Mouse (Mus musculus) heart, embryonic 10.5 days (tissue): ENCODE results near the gene Bpnt1. TPM values are rescaled to one million over a fixed set of nuclear protein-coding genes. Genes with fewer than 3 reads are reported as not detected.
A peak's percentile ranks its signal among the peaks of the same experiment; 100 is the strongest.

Experiments used
- DNase-seq: peaks from one replicate; pipeline ENCODE4 v3.0.0-alpha.2; 2017; ENCODE audit warnings: low spot score
- H3K27ac ChIP-seq: fragments of 300-500 bp; sonication (generic); 2 replicates; pipeline ENCODE4 v1.5.1; 2016; ENCODE audit warnings: mild to moderate bottlenecking
- H3K27me3 ChIP-seq: fragments of 300-500 bp; sonication (generic); 2 replicates; pipeline ENCODE4 v1.6.1; 2016; ENCODE audit warnings: mild to moderate bottlenecking; ENCODE audit not compliant: poor library complexity, insufficient read depth, severe bottlenecking
- H3K36me3 ChIP-seq: fragments of 300-500 bp; sonication (generic); 2 replicates; pipeline ENCODE4 v1.6.1; 2016; ENCODE audit warnings: mild to moderate bottlenecking, moderate library complexity
- H3K4me1 ChIP-seq: fragments of 300-500 bp; sonication (generic); 2 replicates; pipeline ENCODE4 v1.6.1; 2016; ENCODE audit warnings: mild to moderate bottlenecking
- H3K4me3 ChIP-seq: fragments of 300-500 bp; sonication (generic); 2 replicates; pipeline ENCODE4 v1.5.1; 2016; ENCODE audit warnings: mild to moderate bottlenecking, moderate library complexity
- H3K9me3 ChIP-seq: fragments of 300-500 bp; sonication (generic); 2 replicates; pipeline ENCODE4 v1.6.1; 2016; ENCODE audit warnings: mild to moderate bottlenecking, moderate library complexity
- WGBS: fragments of 180-500 bp; shearing (Covaris S2); methylation state at CpG from one replicate; pipeline ENCODE4 v1.1.7; 2016; 5-methylcytosine and 5-hydroxymethylcytosine counted together
- polyA plus RNA-seq: library from polyadenylated mRNA; unstranded; fragments of >200 nt; fragmentation: Nextera tagmentation; extraction: Ambion mirVana; gene quantifications from 2 replicates; pipeline ENCODE4 v1.2.1, GENCODE M21; 2016

The Bpnt1 gene
- 38.5 and 39.9 TPM in 2 replicates for polyA plus RNA-seq

GRCm38 (mm10) chr1:185331983-185332430, at the start of gene Bpnt1:
Gene Bpnt1, plus strand, starts transcription at chr1:185332149.
- peaks cover 3% of the 10 kb centered on the region; the same call in 1 of the 2 replicates for H3K36me3 ChIP-seq
- H3K27ac ChIP-seq = peak within 1 kb of the TSS; percentile 94
- under 1% methylated on average over 32 of the region's 32 CpGs for WGBS
- H3K4me3 ChIP-seq = peak within 1 kb of the TSS; percentile 66
- DNase-seq = peak; percentile 96
- H3K27me3 ChIP-seq = no peaks in the 10 kb centered on the region
- peaks cover 32% of the 10 kb centered on the region for H3K4me1 ChIP-seq
- no peaks in the 10 kb centered on the region for H3K9me3 ChIP-seq

GRCm38 (mm10) chr1:185282846-185283245, 49.1 kb upstream of the Bpnt1 start:
- Histone ChIP-seq H3K27me3 (no peaks in the 10 kb centered on the region), H3K4me3 (no peak overlapping the region), H3K9me3 (no peaks in the 10 kb centered on the region), H3K27ac (no peak overlapping the region), H3K36me3 (peaks cover 88% of the 10 kb centered on the region), H3K4me1 (peaks cover 9% of the 10 kb centered on the region)
- no peak for DNase-seq
- WGBS = 94% methylated on average over 11 of the region's 11 CpGs

- H3K4me1 ChIP-seq = peaks cover 9% of the 10 kb centered on the region
- H3K27me3 ChIP-seq = no peaks in the 10 kb centered on the region
- no peaks in the 10 kb centered on the region for H3K9me3 ChIP-seq
- no peak for DNase-seq
- H3K27ac ChIP-seq = no peak overlapping the region
- 92% methylated on average over 15 of the region's 15 CpGs for WGBS
- peaks cover 88% of the 10 kb centered on the region for H3K36me3 ChIP-seq
- no peak overlapping the region for H3K4me3 ChIP-seq
Observed at GRCm38 (mm10) chr1:185283247-185283646, 48.7 kb upstream of the Bpnt1 start.

- Histone ChIP-seq H3K36me3 (peaks cover 79% of the 10 kb centered on the region), H3K9me3 (no peaks in the 10 kb centered on the region), H3K27me3 (no peaks in the 10 kb centered on the region), H3K4me1 (peaks cover 5% of the 10 kb centered on the region; the same call in 1 of the 2 replicates), H3K4me3 (no peak overlapping the region), H3K27ac (no peak overlapping the region)
- 57% methylated on average over 4 of the region's 4 CpGs for WGBS
- DNase-seq = no peak
Observed at GRCm38 (mm10) chr1:185284740-185285139, 47.2 kb upstream of the Bpnt1 start.

GRCm38 (mm10) chr1:185285171-185285570, 46.8 kb upstream of the Bpnt1 start:
- no peak for DNase-seq
- 79% methylated on average over 4 of the region's 4 CpGs for WGBS
- no peak overlapping the region for H3K4me3 ChIP-seq

GRCm38 (mm10) chr1:185287066-185287465, 44.9 kb upstream of the Bpnt1 start:
- H3K4me3 ChIP-seq = no peak overlapping the region
- no peaks in the 10 kb centered on the region for H3K9me3 ChIP-seq
- H3K27me3 ChIP-seq = no peaks in the 10 kb centered on the region
- WGBS = 85% methylated on average over 20 of the region's 20 CpGs
- DNase-seq = no peak
- H3K36me3 ChIP-seq = peaks cover 80% of the 10 kb centered on the region
- H3K4me1 ChIP-seq = peaks cover 5% of the 10 kb centered on the region; the same call in 1 of the 2 replicates
- H3K27ac ChIP-seq = no peak overlapping the region

More at GRCm38 (mm10) chr1:185285171-185285570, 46.8 kb upstream of the Bpnt1 start:
- Histone ChIP-seq H3K27ac (no peak overlapping the region), H3K4me1 (peaks cover 5% of the 10 kb centered on the region; the same call in 1 of the 2 replicates), H3K9me3 (no peaks in the 10 kb centered on the region), H3K27me3 (no peaks in the 10 kb centered on the region), H3K36me3 (peaks cover 78% of the 10 kb centered on the region)

GRCm38 (mm10) chr1:185289231-185289630, 42.7 kb upstream of the Bpnt1 start:
- peaks cover 82% of the 10 kb centered on the region for H3K36me3 ChIP-seq
- no peak overlapping the region for H3K27ac ChIP-seq
- no peak for DNase-seq
- no peak overlapping the region for H3K4me3 ChIP-seq
- H3K9me3 ChIP-seq = no peaks in the 10 kb centered on the region
- peaks cover 5% of the 10 kb centered on the region; the same call in 1 of the 2 replicates for H3K4me1 ChIP-seq
- H3K27me3 ChIP-seq = no peaks in the 10 kb centered on the region
- WGBS = 83% methylated on average over 5 of the region's 5 CpGs

- no peaks in the 10 kb centered on the region for H3K4me1 ChIP-seq
- peaks cover 85% of the 10 kb centered on the region for H3K36me3 ChIP-seq
- H3K27ac ChIP-seq = no peak overlapping the region
- H3K4me3 ChIP-seq = no peak overlapping the region
- DNase-seq = no peak
- 76% methylated on average over 4 of the region's 4 CpGs for WGBS
- H3K9me3 ChIP-seq = no peaks in the 10 kb centered on the region
- no peaks in the 10 kb centered on the region for H3K27me3 ChIP-seq
Observed at GRCm38 (mm10) chr1:185291336-185291735, 40.6 kb upstream of the Bpnt1 start.

- Histone ChIP-seq H3K36me3 (peaks cover 84% of the 10 kb centered on the region), H3K4me1 (no peaks in the 10 kb centered on the region), H3K27ac (no peak overlapping the region), H3K27me3 (no peaks in the 10 kb centered on the region), H3K9me3 (no peaks in the 10 kb centered on the region), H3K4me3 (no peak overlapping the region)
- WGBS = 89% methylated on average over 10 of the region's 10 CpGs
- no peak for DNase-seq
Observed at GRCm38 (mm10) chr1:185292646-185293360, 39.1 kb upstream of the Bpnt1 start.

GRCm38 (mm10) chr1:185296850-185297249, 35.1 kb upstream of the Bpnt1 start:
- H3K27me3 ChIP-seq = no peaks in the 10 kb centered on the region
- WGBS = 90% methylated on average over 7 of the region's 7 CpGs
- H3K36me3 ChIP-seq = peaks cover 77% of the 10 kb centered on the region
- H3K4me3 ChIP-seq = no peak overlapping the region
- H3K9me3 ChIP-seq = no peaks in the 10 kb centered on the region
- no peak for DNase-seq
- H3K27ac ChIP-seq = no peak overlapping the region
- H3K4me1 ChIP-seq = no peaks in the 10 kb centered on the region

GRCm38 (mm10) chr1:185298496-185298895, 33.5 kb upstream of the Bpnt1 start:
- Histone ChIP-seq H3K27ac (no peak overlapping the region), H3K27me3 (no peaks in the 10 kb centered on the region), H3K4me3 (no peak overlapping the region), H3K4me1 (no peaks in the 10 kb centered on the region), H3K9me3 (no peaks in the 10 kb centered on the region), H3K36me3 (peaks cover 76% of the 10 kb centered on the region)
- no peak for DNase-seq
- WGBS = 91% methylated on average over 8 of the region's 8 CpGs

- DNase-seq = peak; percentile 61
- Histone ChIP-seq H3K4me1 (no peaks in the 10 kb centered on the region), H3K27me3 (no peaks in the 10 kb centered on the region), H3K27ac (no peak overlapping the region), H3K36me3 (peaks cover 57% of the 10 kb centered on the region), H3K4me3 (no peak overlapping the region), H3K9me3 (no peaks in the 10 kb centered on the region)
- 93% methylated on average over 6 of the region's 6 CpGs for WGBS
Observed at GRCm38 (mm10) chr1:185302816-185303215, 29.1 kb upstream of the Bpnt1 start.

GRCm38 (mm10) chr1:185306836-185307235, 25.1 kb upstream of the Bpnt1 start:
- H3K4me1 ChIP-seq = peaks cover 6% of the 10 kb centered on the region
- peak; percentile 69 for DNase-seq
- peaks cover 45% of the 10 kb centered on the region for H3K36me3 ChIP-seq
- no peak overlapping the region for H3K27ac ChIP-seq
- H3K9me3 ChIP-seq = no peaks in the 10 kb centered on the region
- H3K27me3 ChIP-seq = no peaks in the 10 kb centered on the region
- no peak overlapping the region for H3K4me3 ChIP-seq
- 96% methylated on average over 12 of the region's 12 CpGs for WGBS
